23 mouse cellular contexts compared by ENCODE assay signal in the genomic region with DNA sequence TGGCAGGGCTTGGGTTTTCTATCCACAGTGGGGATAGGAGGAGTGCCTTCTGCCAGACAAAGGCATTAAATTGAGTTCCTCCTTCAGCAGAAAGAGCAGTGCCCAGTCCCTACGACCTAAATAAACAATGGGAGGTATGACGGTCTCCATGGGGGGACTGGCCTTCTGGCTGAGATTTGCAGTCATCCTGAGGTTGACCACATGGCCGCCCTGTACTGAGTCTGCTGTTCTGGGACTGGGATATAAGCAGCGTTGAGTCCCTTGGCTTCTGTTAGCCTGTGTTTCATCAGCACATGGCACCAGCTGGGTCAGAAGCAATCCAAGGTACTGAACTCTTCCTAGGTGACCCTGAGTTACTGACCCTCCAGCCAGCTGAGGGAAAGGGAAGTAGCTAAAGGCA.
DNase-seq lines count a peak whose midpoint lies in the region; ATAC-seq lines count a peak whose summit lies in the region.
"Had no signal": no experiment of that assay in that cellular context is flagged by ENCODE, and none has a peak within 500 bp of the region (broad histone marks: within the 10 kb centered on the region; RNA-seq: fewer than 3 reads in every experiment).

No protein-coding gene starts in this region.

- ATAC-seq in forebrain, embryonic 11.5 days (replicated peaks; ENCODE audit: low FRiP score) = no peak

- peaks cover 34% of the 10 kb centered on the region for H3K4me1 ChIP-seq in forebrain, embryonic 10.5 days
- H3K4me1 ChIP-seq in forebrain, embryonic 11.5 days (replicated peaks; ENCODE audit: control insufficient read depth, insufficient read depth, low read length) = no peaks in the 10 kb centered on the region; the same call in 1 of the 2 replicates
- peaks cover 37% of the 10 kb centered on the region for H3K4me1 ChIP-seq in embryonic facial prominence, embryonic 10.5 days

- no peaks in the 10 kb centered on the region for H3K27me3 ChIP-seq in forebrain, embryonic 10.5 days (ENCODE audit: poor library complexity, severe bottlenecking)
- no peaks in the 10 kb centered on the region for H3K27me3 ChIP-seq in forebrain, embryonic 11.5 days (ENCODE audit: control insufficient read depth, insufficient read depth, low read length)
- no peaks in the 10 kb centered on the region for H3K27me3 ChIP-seq in embryonic facial prominence, embryonic 10.5 days (replicated peaks; ENCODE audit: low read depth, poor library complexity, severe bottlenecking)
- H3K27me3 ChIP-seq: embryonic facial prominence, embryonic 13.5 days; heart, embryonic 12.5 days; neural tube, embryonic 15.5 days had no signal

- 0 out of 2 replicates have a peak, but pooled peaks cover 2% of the 10 kb centered on the region for H3K36me3 ChIP-seq in forebrain, embryonic 10.5 days (replicated peaks)
- no peaks in the 10 kb centered on the region for H3K36me3 ChIP-seq in forebrain, embryonic 11.5 days (ENCODE audit: control insufficient read depth, insufficient read depth, low read length)
- H3K36me3 ChIP-seq in embryonic facial prominence, embryonic 10.5 days (replicated peaks) = no peaks in the 10 kb centered on the region
- H3K36me3 ChIP-seq: embryonic facial prominence, embryonic 13.5 days; heart, embryonic 12.5 days; neural tube, embryonic 15.5 days had no signal

- no peak overlapping the region for H3K4me3 ChIP-seq in forebrain, embryonic 10.5 days
- H3K4me3 ChIP-seq in forebrain, embryonic 11.5 days (ENCODE audit: low read depth, low read length) = no peak overlapping the region
- H3K4me3 ChIP-seq in embryonic facial prominence, embryonic 10.5 days = no peak overlapping the region
- H3K4me3 ChIP-seq: embryonic facial prominence, embryonic 13.5 days; heart, embryonic 12.5 days; myocyte; neural tube, embryonic 15.5 days had no signal

- H3K9ac ChIP-seq in forebrain, embryonic 11.5 days (ENCODE audit: low read length) = no peak overlapping the region
- H3K9ac ChIP-seq: embryonic facial prominence, embryonic 13.5 days; forebrain, postnatal 0 days; heart, embryonic 12.5 days; hindbrain, embryonic 14.5 days; neural tube, embryonic 15.5 days had no signal

- DNase-seq in forebrain, embryonic 10.5 days (ENCODE audit: extremely low spot score, low spot score) = no peak
- DNase-seq in forebrain, embryonic 11.5 days (ENCODE audit: low spot score) = no peak
- DNase-seq in adipocyte (ENCODE audit: low spot score) (peak; percentile 45), liver (no peak)
- DNase-seq in cerebellum, adult 11-12 months = peak; percentile 78
- DNase-seq in embryonic facial prominence, embryonic 10.5 days (ENCODE audit: low spot score) = no peak
- DNase-seq in urinary bladder, postnatal 25 days (ENCODE audit: low spot score) = no peak
- DNase-seq: adrenal gland, adult 8-10 months; B cell, adult 2 months; forebrain, postnatal 0 days; kidney, adult 18-20 months; kidney, postnatal 14 days; left cerebral cortex, postnatal 4 days; lung, adult 18-20 months; lung, postnatal 14 days; midbrain, embryonic 14.5 days; thymus, postnatal 4 days had no signal

- 71% methylated on average over 4 of the region's 4 CpGs for WGBS in forebrain, embryonic 10.5 days
- 69% methylated on average over 4 of the region's 4 CpGs for WGBS in forebrain, embryonic 11.5 days
- WGBS in embryonic facial prominence, embryonic 10.5 days = 68% methylated on average over 4 of the region's 4 CpGs

- no peaks in the 10 kb centered on the region for H3K9me3 ChIP-seq in forebrain, embryonic 10.5 days
- H3K9me3 ChIP-seq in forebrain, embryonic 11.5 days (ENCODE audit: control insufficient read depth, low read length) = no peaks in the 10 kb centered on the region
- no peaks in the 10 kb centered on the region for H3K9me3 ChIP-seq in embryonic facial prominence, embryonic 10.5 days
- H3K9me3 ChIP-seq: embryonic facial prominence, embryonic 13.5 days; heart, embryonic 12.5 days; neural tube, embryonic 15.5 days had no signal

- H3K27ac ChIP-seq in forebrain, embryonic 10.5 days = peak overlapping the region; percentile 41
- H3K27ac ChIP-seq in forebrain, embryonic 11.5 days (ENCODE audit: low read depth, low read length) = no peak overlapping the region
- peak overlapping the region; percentile 21 for H3K27ac ChIP-seq in embryonic facial prominence, embryonic 10.5 days (replicated peaks)
- H3K27ac ChIP-seq: embryonic facial prominence, embryonic 13.5 days; hindbrain, embryonic 14.5 days; neural tube, embryonic 15.5 days had no signal

- no peak overlapping the region for H3K4me2 ChIP-seq in forebrain, embryonic 11.5 days (ENCODE audit: low read depth, low read length, severe bottlenecking)
- H3K4me2 ChIP-seq: embryonic facial prominence, embryonic 13.5 days; heart, embryonic 12.5 days; hindbrain, embryonic 14.5 days; liver, embryonic 11.5 days; neural tube, embryonic 15.5 days had no signal

Comparison
In these comparisons a context has a peak if more than half of its experiments do, and no peak if none do; other contexts are left out.
1. DNase-seq: peak in adipocyte (single experiment) and cerebellum, adult 11-12 months (single experiment); none in forebrain, embryonic 10.5 days (single experiment), forebrain, embryonic 11.5 days (single experiment), embryonic facial prominence, embryonic 10.5 days (single experiment), urinary bladder, postnatal 25 days (single experiment) and liver (single experiment).